Mouse (Mus musculus) C2C12 (cell line): ENCODE data around the gene Krtap27-1. TPM values are rescaled to one million over a fixed set of nuclear protein-coding genes. Genes with fewer than 3 reads are reported as not detected.

Source experiments
- H3K27me3 ChIP-seq: one replicate; pipeline ENCODE4 v1.6.1; 2011; ENCODE audit not compliant: control insufficient read depth, insufficient read depth, insufficient read length
- H3K36me3 ChIP-seq: one replicate; pipeline ENCODE4 v1.6.1; 2011; ENCODE audit not compliant: control insufficient read depth, insufficient read depth
- H3K4me3 ChIP-seq: one replicate; pipeline ENCODE4 v1.5.1; 2011; ENCODE audit warnings: mild to moderate bottlenecking, control low read depth; ENCODE audit not compliant: poor library complexity, insufficient read depth, severe bottlenecking
- H3K79me2 ChIP-seq: one replicate; pipeline ENCODE4 v1.6.1; 2011; ENCODE audit not compliant: control insufficient read depth, insufficient read depth
- H3K79me3 ChIP-seq: one replicate; pipeline ENCODE4 v1.6.1; 2011; ENCODE audit warnings: low read depth, control low read depth
- H3ac ChIP-seq: one replicate; pipeline ENCODE3; 2011; ENCODE audit warnings: low read depth; ENCODE audit not compliant: control insufficient read depth, insufficient read length
- CEBPB ChIP-seq: IDR thresholded peaks from one replicate; pipeline ENCODE4 v1.6.1; 2011; ENCODE audit warnings: low read depth, mild to moderate bottlenecking, control low read depth, moderate library complexity
- CTCF ChIP-seq: IDR thresholded peaks from one replicate; pipeline ENCODE4 v1.5.1; 2011; ENCODE audit not compliant: control insufficient read depth, insufficient read depth, insufficient read length
- FOSL1 ChIP-seq: IDR thresholded peaks from one replicate; pipeline ENCODE4 v1.8.0; 2011; ENCODE audit warnings: mild to moderate bottlenecking, low read length; ENCODE audit not compliant: poor library complexity, insufficient read depth, severe bottlenecking
- MAX ChIP-seq: IDR thresholded peaks from one replicate; pipeline ENCODE4 v1.6.1; 2011; ENCODE audit warnings: mild to moderate bottlenecking, control low read depth
- MYOD1 ChIP-seq: IDR thresholded peaks from one replicate; pipeline ENCODE4 v1.6.1; 2011; ENCODE audit warnings: low read depth; ENCODE audit not compliant: control insufficient read depth, insufficient read length
- MYOG ChIP-seq: IDR thresholded peaks from one replicate; pipeline ENCODE4 v1.6.1; 2011; ENCODE audit not compliant: control insufficient read depth, insufficient read length; ENCODE audit errors: extremely low read depth
- USF1 ChIP-seq: IDR thresholded peaks from one replicate; pipeline ENCODE4 v1.6.1; 2011; ENCODE audit warnings: low read depth, mild to moderate bottlenecking, control low read depth, moderate library complexity
- long read RNA-seq, 2 experiments: library from polyadenylated mRNA; unstranded; transcript quantifications; one replicate each; pipeline ENCODE4 v2.0.0; 2019 to 2020
- polyA plus RNA-seq: library from polyadenylated mRNA; unstranded; fragments of >200 nt; fragmentation: generic; extraction: Trizol; gene quantifications from one replicate; pipeline ENCODE4 v1.2.1, GENCODE M21; 2012; ENCODE audit warnings: missing spikeins

Krtap27-1 gene
- not detected for polyA plus RNA-seq
- long read RNA-seq, experiment 1: 0 reads
- long read RNA-seq, experiment 2: 0 reads

DNA sequence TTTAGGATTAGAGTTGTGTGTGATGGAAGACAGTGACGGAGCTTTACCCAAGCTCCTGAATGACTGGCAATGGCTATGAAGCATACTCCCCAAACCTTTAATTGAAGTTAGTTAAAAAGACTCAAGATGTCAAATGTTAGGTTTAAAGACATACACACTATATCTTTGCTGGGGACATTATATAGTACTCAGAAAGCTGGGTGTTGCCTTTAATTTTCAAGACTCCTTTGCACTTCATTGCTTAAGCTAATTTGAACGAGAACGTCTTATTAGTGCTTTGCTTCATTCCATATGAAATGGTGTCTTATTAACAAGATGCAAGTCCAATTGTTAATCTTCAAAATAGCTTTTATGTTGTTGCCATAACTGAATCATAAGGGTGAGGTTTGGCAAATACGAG lies at the start of gene Krtap27-1:
Gene Krtap27-1 (minus strand): TSS at position 101 of the 400 bp plus-strand sequence.
- H3K36me3 ChIP-seq: no peaks in the 10 kb centered on the region
- H3K27me3 ChIP-seq: no peaks in the 10 kb centered on the region
- no peaks in the 10 kb centered on the region for H3K79me3 ChIP-seq
- no peak for TF ChIP-seq CTCF
- no peak for TF ChIP-seq CEBPB
- no peak for TF ChIP-seq USF1
- TF ChIP-seq MAX: no peak
- no peak within 1 kb of the TSS for H3K4me3 ChIP-seq
- no peaks in the 10 kb centered on the region for H3K79me2 ChIP-seq
- H3ac ChIP-seq: no peak within 1 kb of the TSS

DNA sequence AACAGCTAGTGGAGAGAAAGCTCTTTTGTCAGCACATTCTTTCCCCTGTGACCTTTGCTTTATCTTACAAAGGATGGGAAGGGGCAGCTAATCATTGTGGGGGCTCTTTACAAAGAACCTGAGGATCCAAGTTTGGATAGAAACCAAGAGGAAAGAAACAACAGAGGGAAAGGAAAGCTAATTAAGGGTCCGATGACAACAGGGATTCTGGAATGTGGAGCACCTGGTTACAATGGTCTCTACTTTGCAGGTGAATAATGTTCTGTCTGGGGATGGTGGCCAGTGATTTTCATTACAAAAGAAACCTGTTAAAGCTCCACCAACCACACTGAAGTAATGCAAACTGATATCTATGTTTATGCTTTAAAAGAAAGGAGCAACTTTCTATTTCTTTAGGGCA lies 48.6 kb upstream of the Krtap27-1 start:
- Histone ChIP-seq H3K4me3 (no peak overlapping the region), H3ac (no peak overlapping the region), H3K36me3 (no peaks in the 10 kb centered on the region), H3K79me3 (no peaks in the 10 kb centered on the region), H3K79me2 (no peaks in the 10 kb centered on the region), H3K27me3 (no peaks in the 10 kb centered on the region)
- no peak for TF ChIP-seq CTCF
- TF ChIP-seq MAX: no peak
- no peak for TF ChIP-seq FOSL1
- TF ChIP-seq USF1: no peak
- no peak for TF ChIP-seq MYOG

DNA sequence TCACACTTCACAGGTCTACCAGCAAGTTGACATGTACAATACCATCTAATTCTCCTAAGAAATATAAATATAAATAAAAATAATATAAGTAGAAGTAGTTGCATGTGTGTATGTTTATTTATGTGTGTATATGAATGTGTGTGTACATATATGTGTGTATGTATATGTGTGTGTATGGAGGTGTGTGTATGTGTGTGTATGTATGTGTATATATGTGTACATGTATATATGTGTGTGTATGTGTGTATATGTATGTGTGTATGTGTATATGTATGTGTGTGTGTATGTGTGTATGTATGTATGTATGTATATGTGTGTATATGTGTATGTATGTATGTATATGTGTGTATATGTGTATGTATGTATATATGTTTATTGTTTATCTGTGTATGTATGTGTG lies 45.1 kb upstream of the Krtap27-1 start:
- Histone ChIP-seq H3K27me3 (no peaks in the 10 kb centered on the region), H3K79me2 (no peaks in the 10 kb centered on the region), H3K79me3 (no peaks in the 10 kb centered on the region), H3K4me3 (no peak overlapping the region), H3ac (no peak overlapping the region), H3K36me3 (no peaks in the 10 kb centered on the region)
- TF ChIP-seq USF1 (no peak), CEBPB (no peak), MAX (no peak), CTCF (no peak), MYOG (no peak), MYOD1 (no peak), FOSL1 (no peak)

DNA sequence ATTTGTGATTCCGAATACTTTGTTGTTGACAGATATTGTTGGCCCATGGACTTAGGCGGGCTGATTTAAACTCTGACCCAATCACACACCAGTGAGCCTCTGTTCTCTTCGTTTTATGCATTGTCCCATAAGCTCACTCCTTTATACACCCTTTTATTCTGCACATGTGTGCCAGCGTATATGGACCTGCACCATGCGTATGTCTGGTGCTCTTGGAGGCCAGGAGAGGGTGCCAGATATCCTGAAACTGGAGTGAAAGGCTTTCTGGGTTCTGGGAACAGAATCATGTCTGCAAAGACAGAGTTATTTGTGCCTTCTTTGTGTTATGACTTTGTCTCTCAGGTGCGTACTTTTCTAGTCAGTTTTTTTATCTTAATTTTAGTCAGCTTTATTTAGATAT lies 39.8 kb upstream of the Krtap27-1 start:
- TF ChIP-seq FOSL1 (no peak), MYOG (no peak), CEBPB (no peak), MYOD1 (no peak), MAX (no peak)
- no peak overlapping the region for H3ac ChIP-seq
- H3K79me3 ChIP-seq: no peaks in the 10 kb centered on the region
- no peaks in the 10 kb centered on the region for H3K79me2 ChIP-seq
- no peaks in the 10 kb centered on the region for H3K36me3 ChIP-seq
- no peak overlapping the region for H3K4me3 ChIP-seq
- H3K27me3 ChIP-seq: no peaks in the 10 kb centered on the region

DNA sequence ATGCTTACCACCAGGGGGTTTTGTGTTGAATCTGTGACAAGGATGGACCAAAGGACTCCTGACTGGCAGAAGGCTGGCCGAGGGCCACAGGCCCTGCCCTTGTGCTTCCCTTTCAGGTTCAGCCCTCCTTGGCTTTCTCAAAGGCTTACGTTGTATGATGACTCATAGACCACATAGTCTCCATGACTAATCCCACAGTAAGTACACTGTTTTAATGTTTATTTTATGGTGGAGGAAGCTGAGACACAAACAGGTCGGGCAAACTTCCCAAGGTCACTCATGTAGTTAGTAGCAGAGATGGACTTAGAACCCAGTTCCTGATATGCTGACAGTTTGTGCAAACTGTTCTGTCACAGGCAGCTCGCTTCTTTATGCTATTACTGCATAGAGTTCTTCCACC lies 39.3 kb upstream of the Krtap27-1 start:
- H3K4me3 ChIP-seq: no peak overlapping the region
- H3K79me2 ChIP-seq: no peaks in the 10 kb centered on the region
- H3K36me3 ChIP-seq: no peaks in the 10 kb centered on the region
- no peaks in the 10 kb centered on the region for H3K27me3 ChIP-seq
- H3K79me3 ChIP-seq: no peaks in the 10 kb centered on the region
- no peak overlapping the region for H3ac ChIP-seq
- TF ChIP-seq MAX (no peak), USF1 (no peak), CEBPB (no peak), MYOG (no peak), CTCF (no peak), MYOD1 (no peak), FOSL1 (no peak)

DNA sequence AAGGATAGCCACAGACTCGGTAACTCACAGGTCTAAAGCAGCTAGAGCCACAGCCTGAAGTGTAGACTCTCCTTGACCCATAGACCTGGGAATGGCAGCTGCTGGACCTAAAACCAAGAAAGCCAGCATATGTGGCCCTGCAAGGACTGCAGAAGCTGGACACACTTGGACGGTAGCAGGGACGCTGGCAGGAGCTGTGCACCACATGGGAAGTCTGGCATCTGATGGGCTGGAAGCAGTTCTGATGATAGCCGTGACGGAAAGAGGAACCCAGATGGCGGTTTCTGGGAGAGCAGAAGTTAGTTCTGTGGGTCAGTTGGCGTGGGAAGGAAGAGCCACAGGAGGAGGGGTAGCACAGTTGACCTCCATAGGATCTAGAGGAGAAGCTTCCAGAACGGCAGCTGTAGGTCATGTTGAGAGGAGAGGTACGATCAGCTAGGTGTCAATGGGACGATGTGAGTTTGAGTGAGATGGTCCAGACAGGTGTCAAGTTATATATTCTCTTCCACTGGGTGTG lies 36.1 kb upstream of the Krtap27-1 start, which contains the start of gene 2310061N02Rik:
Gene 2310061N02Rik (minus strand): TSS at position 467 of the 517 bp plus-strand sequence.
- no peaks in the 10 kb centered on the region for H3K27me3 ChIP-seq
- TF ChIP-seq CEBPB (no peak), MAX (no peak), MYOG (no peak), FOSL1 (no peak), CTCF (no peak), USF1 (no peak), MYOD1 (no peak)
- H3ac ChIP-seq: no peak within 1 kb of the TSS
- H3K79me3 ChIP-seq: no peaks in the 10 kb centered on the region
- no peaks in the 10 kb centered on the region for H3K79me2 ChIP-seq
- no peak within 1 kb of the TSS for H3K4me3 ChIP-seq
- H3K36me3 ChIP-seq: no peaks in the 10 kb centered on the region
